Mouse (Mus musculus) testis, adult 2 months (tissue): Measurements from ENCODE around the gene Meig1. TPM values are rescaled to one million over a fixed set of nuclear protein-coding genes. Genes with fewer than 3 reads are reported as not detected.

Experiments
- H3K27ac ChIP-seq: fragments of 200-500 bp; 2 replicates; pipeline ENCODE4 v1.5.1; 2012; ENCODE audit warnings: low read depth, low read length; ENCODE audit not compliant: control insufficient read depth, insufficient read depth
- H3K27me3 ChIP-seq: fragments of 200-500 bp; 2 replicates; pipeline ENCODE4 v1.6.1; 2012; ENCODE audit warnings: mild to moderate bottlenecking, low read length, moderate library complexity; ENCODE audit not compliant: control insufficient read depth, insufficient read depth
- H3K36me3 ChIP-seq: fragments of 200-500 bp; 2 replicates; pipeline ENCODE4 v1.6.1; 2012; ENCODE audit warnings: mild to moderate bottlenecking, low read length; ENCODE audit not compliant: control insufficient read depth, insufficient read depth
- H3K4me1 ChIP-seq: fragments of 200-500 bp; 2 replicates; pipeline ENCODE4 v1.6.1; 2012; ENCODE audit warnings: low read length; ENCODE audit not compliant: control insufficient read depth, insufficient read depth
- H3K4me3 ChIP-seq: fragments of 200-500 bp; 2 replicates; pipeline ENCODE4 v1.5.1; 2012; ENCODE audit warnings: low read depth, mild to moderate bottlenecking, low read length, moderate library complexity, mixed read lengths; ENCODE audit not compliant: control insufficient read depth
- CTCF ChIP-seq: fragments of 200-500 bp; IDR thresholded peaks from 2 replicates; pipeline ENCODE4 v1.5.1; 2012; ENCODE audit warnings: low read depth, mild to moderate bottlenecking, inconsistent platforms, low read length, moderate library complexity; ENCODE audit not compliant: control insufficient read depth, insufficient read depth, insufficient replicate concordance
- POLR2A ChIP-seq: fragments of 200-500 bp; IDR thresholded peaks from 2 replicates; pipeline ENCODE4 v1.6.1; 2012; ENCODE audit warnings: low read depth, mild to moderate bottlenecking, inconsistent platforms, low read length, moderate library complexity; ENCODE audit not compliant: control insufficient read depth
- polyA plus RNA-seq: library from polyadenylated mRNA; depleted of rRNA; stranded (reverse); fragments of >200 nt; gene quantifications from 2 replicates; pipeline ENCODE4 v1.2.3, GENCODE M21; 2012

Meig1 gene
- polyA plus RNA-seq, 1 experiment: 1,294 TPM

- peaks cover 1% of the 10 kb centered on the region; the same call in 1 of the 2 replicates for H3K36me3 ChIP-seq
- H3K27ac ChIP-seq: no peak overlapping the region
- TF ChIP-seq CTCF: no peak
- TF ChIP-seq POLR2A: no peak
- H3K4me3 ChIP-seq: no peak overlapping the region
- no peaks in the 10 kb centered on the region for H3K4me1 ChIP-seq
- no peaks in the 10 kb centered on the region for H3K27me3 ChIP-seq
Observed at GRCm38 (mm10) chr2:3435369-3436061, 13.1 kb upstream of the Meig1 start.

- Histone ChIP-seq H3K27me3 (no peaks in the 10 kb centered on the region), H3K4me3 (no peak overlapping the region), H3K27ac (no peak overlapping the region), H3K4me1 (no peaks in the 10 kb centered on the region), H3K36me3 (no peaks in the 10 kb centered on the region)
- TF ChIP-seq CTCF (no peak), POLR2A (no peak)
Observed at GRCm38 (mm10) chr2:3430956-3431355, 8.5 kb upstream of the Meig1 start.

GRCm38 (mm10) chr2:3424579-3424910 is 2.1 kb upstream of the Meig1 start:
- peaks cover 5% of the 10 kb centered on the region for H3K4me1 ChIP-seq
- peak overlapping the region; percentile 98 for H3K4me3 ChIP-seq
- TF ChIP-seq CTCF: no peak
- TF ChIP-seq POLR2A: no peak
- H3K36me3 ChIP-seq: no peaks in the 10 kb centered on the region
- H3K27ac ChIP-seq: peak overlapping the region; percentile 77
- no peaks in the 10 kb centered on the region for H3K27me3 ChIP-seq

- no peaks in the 10 kb centered on the region for H3K27me3 ChIP-seq
- peak within 1 kb of the TSS; percentile 77 for H3K27ac ChIP-seq
- peak within 1 kb of the TSS; percentile 98 for H3K4me3 ChIP-seq
- H3K36me3 ChIP-seq: no peaks in the 10 kb centered on the region
- peaks cover 5% of the 10 kb centered on the region for H3K4me1 ChIP-seq
- TF ChIP-seq CTCF (no peak), POLR2A (peak; percentile 64)
Observed at GRCm38 (mm10) chr2:3423841-3424578, 1.6 kb upstream of the Meig1 start, which contains the start of gene Dclre1c. Dclre1c (plus strand) TSS chr2:3424131.

- no peak for TF ChIP-seq POLR2A
- Histone ChIP-seq H3K36me3 (0 out of 2 replicates have a peak, but pooled peaks cover 4% of the 10 kb centered on the region), H3K4me1 (peaks cover 5% of the 10 kb centered on the region), H3K27me3 (no peaks in the 10 kb centered on the region), H3K27ac (0 out of 2 replicates have a peak overlapping the region, but pooled peaks have one; percentile 27), H3K4me3 (peak overlapping the region; percentile 63; the same call in 1 of the 2 replicates)
Observed at GRCm38 (mm10) chr2:3420157-3420556, 2.3 kb downstream of the Meig1 start.

- Histone ChIP-seq H3K27me3 (no peaks in the 10 kb centered on the region), H3K27ac (peak overlapping the region; percentile 100), H3K4me1 (peaks cover 5% of the 10 kb centered on the region), H3K36me3 (peaks cover 4% of the 10 kb centered on the region; the same call in 1 of the 2 replicates), H3K4me3 (peak overlapping the region; percentile 96)
- TF ChIP-seq CTCF (no peak), POLR2A (peak; percentile 99)
Observed at GRCm38 (mm10) chr2:3418883-3419431, 3.5 kb downstream of the Meig1 start.

GRCm38 (mm10) chr2:3415676-3416075 is 6.8 kb downstream of the Meig1 start:
- no peak overlapping the region for H3K27ac ChIP-seq
- peaks cover under 1% of the 10 kb centered on the region; the same call in 1 of the 2 replicates for H3K4me1 ChIP-seq
- TF ChIP-seq CTCF (no peak), POLR2A (no peak)
- peaks cover 4% of the 10 kb centered on the region; the same call in 1 of the 2 replicates for H3K36me3 ChIP-seq
- H3K4me3 ChIP-seq: peak overlapping the region; percentile 76; the same call in 1 of the 2 replicates
- H3K27me3 ChIP-seq: no peaks in the 10 kb centered on the region
